Mouse (Mus musculus) splenic B cell, adult 2 months (primary cell): ENCODE data around the gene Acsbg2.
A peak's percentile ranks its signal among the peaks of the same experiment; 100 is the strongest.

Source experiments
- DNase-seq: peaks from one replicate; pipeline ENCODE4 v3.0.0-alpha.2; 2011; ENCODE audit warnings: low read depth, low spot score
- H3K27me3 ChIP-seq: 2 replicates; pipeline ENCODE4 v1.6.1; 2012; ENCODE audit warnings: mild to moderate bottlenecking, low read length, moderate library complexity, mixed read lengths; ENCODE audit not compliant: control insufficient read depth, poor library complexity, insufficient read depth, severe bottlenecking
- H3K36me3 ChIP-seq: 2 replicates; pipeline ENCODE4 v1.6.1; 2012; ENCODE audit warnings: mild to moderate bottlenecking, low read length, moderate library complexity, mixed read lengths; ENCODE audit not compliant: control insufficient read depth, poor library complexity, insufficient read depth, severe bottlenecking

Gene Acsbg2

DNA sequence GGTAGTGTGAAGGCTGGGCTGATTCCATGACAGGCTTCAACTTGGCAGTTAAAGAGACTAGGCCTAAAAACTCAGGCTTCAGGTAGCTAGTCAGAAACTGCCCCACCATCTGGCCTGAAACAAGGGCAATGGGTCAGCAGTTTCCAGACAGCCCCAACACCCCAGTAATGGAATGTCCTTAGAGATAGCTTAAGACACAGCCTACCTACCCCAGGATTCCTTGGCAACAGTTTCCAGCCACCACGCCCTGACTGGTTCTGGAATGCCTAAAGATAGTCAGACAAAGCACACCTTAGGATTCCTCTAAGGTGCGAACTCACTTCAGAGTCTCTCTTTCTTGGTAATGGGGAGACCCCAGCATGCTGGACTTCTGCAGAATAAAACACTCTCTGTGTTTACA lies 51.9 kb downstream of the Acsbg2 start:
- Histone ChIP-seq H3K36me3 (no peaks in the 10 kb centered on the region), H3K27me3 (no peaks in the 10 kb centered on the region)
- no peak for DNase-seq

DNA sequence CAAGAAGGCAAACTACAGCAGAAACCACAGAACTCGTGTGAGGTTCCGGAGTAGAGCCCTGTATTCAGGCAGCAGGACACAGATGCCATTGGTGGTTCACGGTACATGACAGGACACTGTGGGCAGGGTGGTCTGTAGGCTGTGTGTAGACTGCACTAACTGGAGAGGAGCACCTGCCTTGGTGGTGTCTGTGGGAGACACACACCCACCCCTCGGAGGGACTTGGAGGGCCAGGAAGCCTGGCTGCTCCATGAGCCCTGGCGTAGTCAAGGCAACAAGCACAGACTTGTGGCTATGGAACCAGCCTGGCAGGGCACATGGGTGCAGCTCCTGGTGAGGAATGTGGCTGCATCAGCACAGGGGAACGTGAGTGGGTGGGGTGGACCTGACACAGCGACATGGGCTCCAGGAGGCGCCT lies 54.5 kb downstream of the Acsbg2 start:
- DNase-seq = peak; percentile 48

DNA sequence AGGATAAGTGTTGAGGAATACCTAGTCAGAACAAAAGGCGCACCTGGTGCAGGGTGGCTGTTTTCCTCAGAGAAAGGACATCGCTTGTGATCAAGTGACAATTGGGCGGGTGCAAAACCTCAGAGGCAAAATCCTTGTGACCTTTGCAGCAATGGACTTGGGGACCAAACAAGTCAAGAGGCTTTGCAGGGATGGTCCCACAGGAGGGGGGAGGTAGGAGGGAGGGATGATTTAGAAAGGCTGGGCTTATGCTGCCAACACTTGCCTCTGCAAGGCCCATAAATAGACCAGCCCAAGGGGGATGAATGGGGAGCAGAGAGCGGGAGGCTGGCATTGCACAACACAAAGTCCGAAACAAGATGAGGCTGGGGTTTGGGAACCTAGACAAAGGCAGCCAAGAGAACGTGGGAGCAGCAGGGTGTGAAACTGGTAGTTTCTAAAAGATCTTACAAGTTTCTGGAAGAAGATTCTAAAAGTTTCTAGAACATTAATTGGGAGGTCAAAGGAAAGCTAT lies 55.2 kb downstream of the Acsbg2 start:
- no peak for DNase-seq
- Histone ChIP-seq H3K27me3 (no peaks in the 10 kb centered on the region), H3K36me3 (no peaks in the 10 kb centered on the region)

More for the DNA sequence above, 54.5 kb downstream of the Acsbg2 start:
- Histone ChIP-seq H3K27me3 (no peaks in the 10 kb centered on the region), H3K36me3 (no peaks in the 10 kb centered on the region)

DNA sequence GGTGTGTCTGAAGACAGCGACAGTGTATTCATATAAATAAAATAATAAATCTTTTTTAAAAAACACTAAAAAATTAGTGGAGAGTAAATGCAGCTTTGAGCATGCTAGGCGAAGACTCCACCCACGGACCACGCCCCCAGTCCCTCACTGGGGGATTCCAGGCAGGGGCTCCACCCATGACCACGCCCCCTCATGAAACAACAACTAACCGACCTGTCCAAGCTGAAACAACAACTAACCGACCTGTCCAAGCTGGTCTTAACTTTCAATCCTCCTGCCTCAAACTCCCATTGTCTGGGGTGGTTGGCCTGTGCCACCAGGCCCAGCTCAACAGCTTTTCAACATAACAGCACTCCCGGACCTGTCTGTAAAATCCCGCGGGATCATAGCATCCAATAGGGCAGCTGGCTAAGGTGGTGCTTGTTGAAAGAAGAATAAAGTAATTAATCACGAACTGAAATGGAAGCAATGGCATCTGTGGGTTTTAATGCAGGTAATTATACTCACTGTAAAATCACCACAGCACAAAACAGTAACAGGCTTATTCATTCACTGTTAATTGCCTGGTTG lies 56.1 kb downstream of the Acsbg2 start:
- Histone ChIP-seq H3K27me3 (no peaks in the 10 kb centered on the region), H3K36me3 (no peaks in the 10 kb centered on the region)
- DNase-seq = peak; percentile 44

DNA sequence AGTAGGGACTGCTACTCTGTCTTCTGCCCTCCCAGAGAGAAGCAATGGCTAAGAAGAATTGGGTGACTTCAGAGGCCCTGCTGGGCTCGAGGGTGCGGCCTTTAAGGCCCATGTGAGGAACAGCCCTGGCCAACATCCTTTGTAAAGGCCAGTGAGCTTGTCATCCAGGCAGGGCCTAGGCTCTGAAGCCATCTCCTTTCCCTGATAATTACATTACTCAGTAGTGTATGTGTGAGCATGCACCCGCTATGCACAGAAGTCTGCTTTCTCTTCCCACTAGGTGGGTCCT lies 59.2 kb downstream of the Acsbg2 start:
- no peak for DNase-seq
- H3K36me3 ChIP-seq = no peaks in the 10 kb centered on the region

DNA sequence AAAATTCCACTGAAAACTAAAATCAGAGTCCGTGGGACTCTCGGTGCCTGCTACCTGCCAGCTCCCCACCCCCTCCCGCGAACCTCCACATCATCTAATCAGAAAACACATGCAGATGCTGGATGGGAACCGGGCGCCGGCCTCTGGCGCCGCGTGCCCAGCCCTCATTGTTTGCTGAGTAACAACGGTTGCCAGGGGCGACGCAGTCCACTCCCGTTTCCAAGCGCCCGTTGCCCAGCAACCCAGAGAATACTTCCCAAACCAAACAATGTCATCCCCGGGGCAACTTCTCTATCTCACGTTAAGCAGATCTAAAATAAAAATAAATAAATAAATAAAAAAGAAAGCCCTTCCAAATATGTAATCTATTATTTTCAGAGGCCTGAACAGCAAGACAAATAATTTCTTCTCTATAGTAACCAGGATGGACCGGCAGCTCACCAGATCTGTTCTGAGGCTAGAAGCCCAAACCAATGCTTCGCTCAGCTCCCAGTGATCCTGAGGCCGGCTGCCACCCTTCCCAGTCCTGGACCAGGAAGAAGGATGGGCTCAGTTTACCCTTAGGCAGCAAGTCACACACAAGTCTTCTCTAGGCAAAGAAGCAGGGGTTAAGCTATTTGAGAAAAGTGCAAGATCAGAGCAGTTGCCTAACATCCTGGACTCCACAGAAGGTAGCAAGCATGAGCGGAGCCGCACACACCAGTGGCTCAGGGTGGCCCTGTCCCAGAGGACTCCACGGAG lies 59.8 kb downstream of the Acsbg2 start:
- H3K27me3 ChIP-seq = no peaks in the 10 kb centered on the region
- DNase-seq = peak; percentile 68

More for the DNA sequence above, 59.2 kb downstream of the Acsbg2 start:
- H3K27me3 ChIP-seq = no peaks in the 10 kb centered on the region

DNA sequence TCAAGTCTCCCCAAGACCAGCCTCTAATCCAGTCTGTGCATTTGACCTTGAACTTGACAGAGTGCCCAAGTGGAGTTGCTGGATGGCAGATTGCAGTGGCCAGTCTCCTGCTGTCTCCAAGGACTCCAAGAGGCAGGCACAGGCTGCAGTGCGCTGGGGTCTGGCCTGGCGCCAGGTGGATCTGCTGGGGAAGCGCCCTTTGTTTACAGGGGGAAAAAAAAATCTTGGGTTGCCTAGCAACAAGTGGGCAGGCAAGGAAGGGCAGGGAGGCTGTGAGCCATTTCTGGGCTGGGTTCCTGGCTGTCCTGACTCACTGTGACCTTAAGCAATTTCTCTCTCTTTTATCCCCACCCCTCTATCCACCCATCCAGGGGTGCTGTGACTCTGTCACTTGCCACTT lies 64.0 kb downstream of the Acsbg2 start:
- Histone ChIP-seq H3K27me3 (no peaks in the 10 kb centered on the region), H3K36me3 (no peaks in the 10 kb centered on the region)
- no peak for DNase-seq

More for the DNA sequence above, 59.8 kb downstream of the Acsbg2 start:
- no peaks in the 10 kb centered on the region for H3K36me3 ChIP-seq

DNA sequence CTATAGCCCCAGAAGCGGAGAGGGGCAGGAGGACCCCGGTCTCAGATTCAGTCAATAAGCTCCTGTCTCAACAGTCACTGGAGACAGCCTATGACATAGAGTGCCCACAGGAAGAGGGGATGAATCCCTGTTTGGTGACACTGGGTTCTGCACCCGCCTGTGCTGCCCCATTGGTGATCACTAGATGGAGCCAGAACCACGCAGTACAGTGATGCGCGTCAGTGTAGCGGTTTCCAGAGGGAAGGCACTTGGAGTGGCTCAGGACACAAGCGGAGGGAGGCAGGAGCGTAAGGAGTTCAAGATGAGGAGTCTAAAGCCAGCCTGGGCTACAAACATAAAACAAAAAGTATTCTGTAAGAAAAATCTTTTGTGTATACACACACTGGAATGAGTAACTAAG lies 65.7 kb downstream of the Acsbg2 start:
- peak; percentile 62 for DNase-seq
- Histone ChIP-seq H3K27me3 (no peaks in the 10 kb centered on the region), H3K36me3 (no peaks in the 10 kb centered on the region)

DNA sequence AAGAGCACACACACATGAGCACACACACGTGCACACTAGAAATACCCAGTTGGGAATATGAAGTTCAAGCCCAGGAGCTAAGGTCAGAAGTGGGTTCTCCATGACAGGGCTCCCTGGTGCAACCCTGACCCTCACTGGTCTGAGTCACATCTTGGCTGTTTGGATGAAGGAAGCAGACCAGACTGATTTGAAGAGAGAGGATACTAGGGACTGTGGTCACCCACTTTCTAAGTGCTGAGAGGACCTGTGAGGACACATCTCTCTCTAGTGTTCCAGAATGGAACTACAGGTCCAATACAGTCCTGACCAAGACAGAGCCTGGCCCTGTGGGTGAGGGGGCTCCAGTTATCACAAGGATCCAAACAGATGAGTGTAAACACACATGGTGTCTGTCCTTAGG lies 68.5 kb downstream of the Acsbg2 start:
- DNase-seq = no peak
- Histone ChIP-seq H3K36me3 (no peaks in the 10 kb centered on the region), H3K27me3 (no peaks in the 10 kb centered on the region)

DNA sequence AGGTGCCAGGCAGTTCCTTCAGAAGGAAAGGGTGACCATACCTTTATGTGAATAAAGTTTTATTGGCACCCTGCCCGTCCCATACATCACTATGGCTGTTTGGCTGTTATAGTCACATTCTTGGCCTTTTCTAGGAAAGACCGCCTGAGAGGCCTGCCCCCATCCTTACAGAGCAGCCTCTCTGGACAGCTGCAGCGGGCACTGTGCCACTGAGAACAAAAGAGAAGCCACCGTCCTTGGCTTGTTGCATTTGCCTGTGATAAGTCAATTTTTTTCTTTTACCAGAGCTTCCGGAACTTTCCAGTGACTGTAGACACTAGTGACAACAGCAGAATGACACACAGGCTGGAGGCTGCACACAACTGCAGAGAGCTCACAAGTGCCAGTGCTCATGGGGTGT lies 69.3 kb downstream of the Acsbg2 start:
- Histone ChIP-seq H3K36me3 (no peaks in the 10 kb centered on the region), H3K27me3 (no peaks in the 10 kb centered on the region)
- no peak for DNase-seq

DNA sequence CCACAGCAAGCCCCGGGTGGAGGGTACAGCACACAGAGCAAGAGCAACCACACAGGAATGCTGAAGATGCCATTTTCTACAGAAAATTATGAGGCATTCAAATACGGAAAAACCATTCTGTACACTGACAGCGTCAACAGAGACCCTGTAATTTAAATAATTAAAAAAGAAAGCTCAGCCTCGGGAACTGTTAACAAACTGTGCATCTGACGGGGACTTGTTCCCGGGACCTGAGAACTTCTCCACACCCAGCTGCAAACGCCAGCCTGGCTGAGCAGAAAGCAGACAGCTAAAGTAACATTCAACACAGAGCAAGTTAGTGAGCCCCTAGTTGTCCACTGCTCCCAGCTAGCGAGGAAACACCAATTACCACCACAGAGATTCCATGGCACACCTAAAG lies 72.2 kb downstream of the Acsbg2 start:
- Histone ChIP-seq H3K27me3 (no peaks in the 10 kb centered on the region), H3K36me3 (no peaks in the 10 kb centered on the region)
- no peak for DNase-seq

DNA sequence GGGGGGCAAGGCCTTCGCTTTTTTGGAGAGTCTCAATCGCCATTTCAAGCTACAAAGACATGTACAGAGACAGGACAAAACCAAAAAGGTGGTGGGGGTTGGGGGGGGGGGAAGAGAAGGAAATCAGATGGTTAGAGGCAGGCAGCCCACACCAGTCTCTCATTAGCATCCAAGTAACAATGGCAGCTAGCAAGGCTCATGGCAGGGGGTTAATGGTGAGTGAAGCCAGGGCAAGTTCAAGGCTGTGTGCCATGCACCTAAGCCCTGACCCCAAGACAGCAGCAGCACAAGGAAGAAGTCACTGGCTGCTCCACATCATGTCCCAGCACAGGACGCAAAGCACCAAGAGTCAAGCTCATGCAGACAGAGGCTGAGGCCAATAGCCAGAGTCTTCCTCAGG lies 75.0 kb downstream of the Acsbg2 start:
- no peaks in the 10 kb centered on the region for H3K36me3 ChIP-seq
- H3K27me3 ChIP-seq = no peaks in the 10 kb centered on the region
- no peak for DNase-seq

DNA sequence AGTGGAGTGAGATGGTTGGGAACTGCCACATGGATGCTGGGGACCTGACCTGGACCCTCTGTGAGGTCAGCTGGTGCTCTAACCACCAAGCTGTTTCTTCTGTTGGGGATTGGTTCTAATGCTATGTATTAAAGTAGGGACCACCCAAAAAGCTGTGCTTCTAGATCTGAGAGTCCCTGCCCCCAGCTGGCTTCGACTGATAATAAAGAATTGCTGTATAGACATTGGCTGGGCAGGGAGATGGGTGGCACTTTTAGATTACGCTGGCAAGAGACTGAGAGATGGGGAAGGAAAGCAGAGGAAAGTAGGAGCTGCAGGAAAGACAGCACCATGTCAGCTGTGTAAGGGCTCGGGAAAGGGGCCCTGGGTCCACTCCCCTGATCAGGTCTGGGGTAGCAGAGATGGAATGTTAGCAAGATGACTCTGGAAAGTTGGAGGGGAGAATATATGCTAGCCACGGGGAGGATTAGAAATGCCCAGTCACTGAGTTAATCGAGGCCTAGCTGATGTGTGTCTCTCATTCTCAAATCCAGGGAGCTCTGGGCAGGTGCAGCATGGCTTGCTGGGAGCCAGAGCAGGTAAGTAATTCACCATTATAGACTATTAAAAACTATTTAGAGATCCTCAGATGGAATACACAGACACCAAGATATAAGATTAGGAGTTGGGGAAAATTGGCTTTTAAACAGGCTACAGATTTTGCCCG lies 80.5 kb downstream of the Acsbg2 start:
- no peaks in the 10 kb centered on the region for H3K27me3 ChIP-seq
- no peaks in the 10 kb centered on the region for H3K36me3 ChIP-seq
- DNase-seq = no peak
